Mouse (Mus musculus): ENCODE results near the gene H2afj. TPM values are rescaled to one million over a fixed set of nuclear protein-coding genes. Genes with fewer than 3 reads are reported as not detected.
A peak's percentile ranks its signal among the peaks of the same experiment; 100 is the strongest.

H2afj gene
- total RNA-seq, 2 experiments from 2014 or later: 46.1 to 79.7 TPM

GRCm38 (mm10) chr6:136804705-136805408 lies 3.2 kb upstream of the H2afj start:
- ATAC-seq (replicated peaks; ENCODE audit: poor library complexity): no peak

GRCm38 (mm10) chr6:136805409-136805775 lies 2.7 kb upstream of the H2afj start:
- ATAC-seq (replicated peaks; ENCODE audit: poor library complexity): no peak

- ATAC-seq (replicated peaks; ENCODE audit: poor library complexity): no peak
Observed at GRCm38 (mm10) chr6:136806819-136807218, 1.2 kb upstream of the H2afj start.

- no peak for ATAC-seq (replicated peaks; ENCODE audit: poor library complexity)
Observed at GRCm38 (mm10) chr6:136807395-136808013, 540 bp upstream of the H2afj start.

- peak; percentile 15 for ATAC-seq (replicated peaks; ENCODE audit: poor library complexity)
Observed at GRCm38 (mm10) chr6:136808631-136809046, 595 bp downstream of the H2afj start.

- ATAC-seq (replicated peaks; ENCODE audit: poor library complexity): peak; percentile 33
Observed at GRCm38 (mm10) chr6:136809077-136809476, 1.0 kb downstream of the H2afj start.

- ATAC-seq (replicated peaks; ENCODE audit: poor library complexity): no peak
Observed at GRCm38 (mm10) chr6:136809673-136810072, 1.6 kb downstream of the H2afj start.

- ATAC-seq (replicated peaks; ENCODE audit: poor library complexity): no peak
Observed at GRCm38 (mm10) chr6:136811196-136811595, 3.2 kb downstream of the H2afj start.

GRCm38 (mm10) chr6:136813117-136813516 lies 5.1 kb downstream of the H2afj start:
- ATAC-seq (replicated peaks; ENCODE audit: poor library complexity): no peak

- no peak for ATAC-seq (replicated peaks; ENCODE audit: poor library complexity)
Observed at GRCm38 (mm10) chr6:136815381-136815780, 7.3 kb downstream of the H2afj start.

GRCm38 (mm10) chr6:136816826-136817225 lies 8.8 kb downstream of the H2afj start:
- ATAC-seq (replicated peaks; ENCODE audit: poor library complexity): no peak

GRCm38 (mm10) chr6:136817549-136817948 lies 9.5 kb downstream of the H2afj start:
- no peak for ATAC-seq (replicated peaks; ENCODE audit: poor library complexity)

GRCm38 (mm10) chr6:136820381-136820780 lies 12.3 kb downstream of the H2afj start:
- 0 out of 2 replicates have a peak, but pooled peaks have one; percentile 20 for ATAC-seq (replicated peaks; ENCODE audit: poor library complexity)

GRCm38 (mm10) chr6:136821086-136821485 lies 13.0 kb downstream of the H2afj start:
- no peak for ATAC-seq (replicated peaks; ENCODE audit: poor library complexity)

- ATAC-seq (replicated peaks; ENCODE audit: poor library complexity): no peak
Observed at GRCm38 (mm10) chr6:136824987-136825386, 16.9 kb downstream of the H2afj start.

GRCm38 (mm10) chr6:136827116-136827515 lies 19.1 kb downstream of the H2afj start:
- ATAC-seq (replicated peaks; ENCODE audit: poor library complexity): no peak

- peak; percentile 15 for ATAC-seq (replicated peaks; ENCODE audit: poor library complexity)
Observed at GRCm38 (mm10) chr6:136827516-136827880, 19.5 kb downstream of the H2afj start, which contains the start of gene BC049715. TSS of gene BC049715 (plus strand) at chr6:136827626.

- ATAC-seq (replicated peaks; ENCODE audit: poor library complexity): peak; percentile 96
Observed at GRCm38 (mm10) chr6:136827881-136828561, 20.0 kb downstream of the H2afj start, which contains the start of gene Wbp11. TSS of gene Wbp11 (minus strand) at chr6:136828233.

GRCm38 (mm10) chr6:136828681-136829080 lies 20.6 kb downstream of the H2afj start:
- ATAC-seq (replicated peaks; ENCODE audit: poor library complexity): no peak

- peak; percentile 21; the same call in 1 of the 2 replicates for ATAC-seq (replicated peaks; ENCODE audit: poor library complexity)
Observed at GRCm38 (mm10) chr6:136831712-136832111, 23.7 kb downstream of the H2afj start.

- no peak for ATAC-seq (replicated peaks; ENCODE audit: poor library complexity)
Observed at GRCm38 (mm10) chr6:136835352-136835751, 27.3 kb downstream of the H2afj start, which contains the start of gene Smco3. TSS of gene Smco3 (minus strand) at chr6:136835452.

- ATAC-seq (replicated peaks; ENCODE audit: poor library complexity): no peak
Observed at GRCm38 (mm10) chr6:136837323-136837722, 29.3 kb downstream of the H2afj start.
